Mouse (Mus musculus): ENCODE data around the gene Tmem79.
"Not testable (repeated sequence)": the region's sequence is repeated elsewhere in the genome, so short reads cannot be mapped to it uniquely, and the experiment has no call there.

Gene Tmem79

DNA sequence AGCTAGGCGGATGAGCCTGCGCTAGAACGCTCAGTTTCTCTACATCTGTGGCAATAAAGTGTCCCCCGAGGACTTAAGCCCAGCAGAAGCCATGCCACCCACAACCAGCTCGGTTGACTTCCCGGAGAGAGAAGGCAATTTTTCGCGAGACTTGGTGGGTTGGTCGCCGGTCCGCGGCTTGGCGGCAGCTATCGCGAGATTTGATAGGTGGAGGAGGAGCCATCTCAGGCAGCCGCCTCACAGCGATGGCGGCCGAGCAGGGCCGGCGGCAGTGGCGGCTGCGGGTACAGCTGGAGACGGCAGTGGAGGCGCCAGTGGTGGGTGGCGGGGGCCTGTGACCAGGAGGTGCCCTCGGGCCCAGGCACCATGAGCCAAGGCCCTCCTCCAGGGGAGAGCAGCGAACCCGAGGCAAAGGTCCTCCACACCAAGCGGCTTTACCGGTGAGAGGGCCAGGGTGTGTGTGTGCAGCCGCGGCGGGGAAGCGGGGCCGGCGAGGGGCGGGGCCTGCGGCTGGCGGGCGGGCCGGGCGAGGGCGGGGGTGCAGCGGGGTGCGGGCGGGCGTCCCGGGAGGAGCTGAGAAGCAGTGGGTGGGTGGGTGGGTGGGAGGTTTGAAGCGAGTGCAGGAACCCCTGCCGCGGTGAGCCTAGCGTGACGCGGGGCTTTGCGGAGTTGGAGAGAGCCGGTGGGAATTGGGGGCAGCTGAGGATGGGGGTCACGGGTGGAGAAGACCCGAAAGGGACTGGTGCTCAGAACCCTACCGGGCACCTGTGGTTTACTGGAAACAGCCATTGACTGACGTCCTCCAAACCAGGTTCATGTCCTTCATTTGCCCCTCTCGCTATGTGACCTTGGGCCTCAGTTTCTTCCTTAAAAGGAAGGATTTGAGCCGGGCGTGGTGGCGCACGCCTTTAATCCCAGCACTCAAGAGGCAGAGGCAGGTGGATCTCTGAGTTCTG lies at the start of gene Tmem79, which contains the start of gene Smg5:
Gene Tmem79, minus strand, starts transcription at position 91 of the 956 bp plus-strand sequence.
Gene Smg5, plus strand, starts transcription at position 203 of the 956 bp plus-strand sequence.
- DNase-seq (ENCODE audit: low spot score) = peak; percentile 97

DNA sequence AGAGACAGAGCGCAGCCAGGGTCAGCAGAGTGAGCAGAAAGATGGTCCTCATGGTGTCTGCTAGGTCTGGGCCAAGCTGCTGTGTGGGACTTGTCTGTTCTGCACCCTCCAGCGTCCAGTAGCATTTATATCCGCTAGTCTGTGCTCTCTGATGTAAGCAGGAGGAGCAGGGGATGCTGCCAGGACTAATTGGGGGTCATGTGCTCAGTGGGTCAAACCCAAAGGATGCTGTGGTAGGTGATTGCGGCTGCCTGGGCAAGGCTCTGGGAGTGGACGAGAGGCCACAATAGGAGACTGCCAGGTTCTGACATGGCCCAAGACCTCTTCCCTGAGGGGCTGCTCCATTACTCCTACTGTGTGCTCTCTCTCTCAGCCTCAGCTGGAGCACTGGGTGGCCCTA lies 48.4 kb upstream of the Tmem79 start, which contains the start of gene Bglap:
Gene Bglap, minus strand, starts transcription at position 101 of the 400 bp plus-strand sequence.
- no peak for DNase-seq (ENCODE audit: low spot score)

DNA sequence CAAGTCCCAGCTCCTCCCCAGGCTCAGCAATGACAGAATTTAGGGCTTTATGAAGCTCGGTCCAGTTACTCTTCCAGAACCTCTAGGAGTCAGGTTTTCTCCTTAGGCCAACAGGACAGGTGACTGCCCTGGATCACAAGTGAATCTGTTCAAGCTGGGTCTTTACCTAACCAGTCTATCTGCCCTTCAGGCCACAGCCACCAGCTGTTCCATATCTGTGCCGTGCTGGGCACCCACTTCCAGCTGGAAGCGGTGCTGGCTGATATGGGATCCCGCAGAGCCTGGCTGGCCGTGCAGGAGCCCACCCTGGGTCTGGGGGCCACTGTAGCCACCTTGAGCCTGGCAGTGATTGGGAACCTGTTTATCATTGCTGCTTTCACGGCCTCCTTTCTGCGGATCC lies 46.4 kb upstream of the Tmem79 start:
- not testable (repeated sequence) for DNase-seq (ENCODE audit: low spot score)

DNA sequence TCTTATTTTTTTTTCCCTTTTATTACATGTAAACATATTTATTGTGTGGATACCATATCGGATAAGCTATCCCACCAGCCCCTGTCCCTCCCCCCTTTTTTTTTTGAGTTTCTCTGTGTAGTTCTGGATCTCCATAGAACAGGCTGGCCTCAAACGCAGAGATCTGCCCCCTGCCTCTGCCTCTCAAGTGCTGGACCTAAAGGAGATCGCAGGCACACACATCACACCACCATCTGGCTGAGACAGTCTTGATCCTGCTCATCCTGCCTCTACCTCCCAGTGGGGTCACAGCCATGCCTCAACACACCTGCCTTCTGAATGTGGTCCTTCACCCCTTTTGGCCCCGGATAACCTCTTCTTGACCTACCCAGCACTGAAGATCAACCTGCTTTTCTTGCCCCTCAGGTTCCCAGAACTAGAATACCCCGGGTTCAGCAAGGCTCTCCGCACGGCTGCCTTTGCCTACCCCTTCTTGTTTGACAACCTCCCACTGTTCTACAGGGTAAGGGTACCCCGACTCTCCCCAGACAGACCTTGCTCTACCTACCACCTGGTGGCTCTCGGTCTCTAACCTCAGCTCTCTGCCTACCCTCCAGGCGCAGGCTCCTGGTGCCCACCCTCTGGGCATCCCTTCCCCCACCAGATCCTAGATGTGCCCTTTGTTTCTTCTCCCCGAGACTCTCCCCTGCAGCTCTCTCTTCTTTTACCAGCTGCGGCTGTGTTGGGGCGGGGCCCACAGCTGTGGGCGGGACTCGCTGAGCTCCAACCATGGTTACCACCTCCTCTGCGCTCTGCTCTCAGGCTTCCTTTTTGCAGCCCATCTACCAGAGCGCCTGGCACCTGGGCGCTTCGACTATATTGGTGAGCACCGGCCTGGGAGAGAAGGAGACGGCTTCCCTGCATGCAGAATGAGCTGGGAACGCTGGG lies 45.7 kb upstream of the Tmem79 start:
- peak; percentile 71 for DNase-seq (ENCODE audit: low spot score)

GRCm38 (mm10) chr3:88378599-88378998 lies 42.7 kb upstream of the Tmem79 start, which contains the start of gene Bglap2:
Bglap2 (minus strand) TSS chr3:88378699.
- not testable (repeated sequence) for DNase-seq (ENCODE audit: low spot score)

DNA sequence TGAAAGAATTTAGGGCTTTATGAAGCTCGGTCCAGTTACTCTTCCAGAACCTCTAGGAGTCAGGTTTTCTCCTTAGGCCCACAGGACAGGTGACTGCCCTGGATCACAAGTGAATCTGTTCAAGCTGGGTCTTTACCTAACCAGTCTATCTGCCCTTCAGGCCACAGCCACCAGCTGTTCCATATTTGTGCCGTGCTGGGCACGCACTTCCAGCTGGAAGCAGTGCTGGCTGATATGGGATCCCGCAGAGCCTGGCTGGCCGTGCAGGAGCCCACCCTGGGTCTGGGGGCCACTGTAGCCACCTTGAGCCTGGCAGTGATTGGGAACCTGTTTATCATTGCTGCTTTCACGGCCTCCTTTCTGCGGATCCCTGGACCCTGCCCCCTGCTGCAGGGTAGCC lies 40.7 kb upstream of the Tmem79 start:
- DNase-seq (ENCODE audit: low spot score) = not testable (repeated sequence)

DNA sequence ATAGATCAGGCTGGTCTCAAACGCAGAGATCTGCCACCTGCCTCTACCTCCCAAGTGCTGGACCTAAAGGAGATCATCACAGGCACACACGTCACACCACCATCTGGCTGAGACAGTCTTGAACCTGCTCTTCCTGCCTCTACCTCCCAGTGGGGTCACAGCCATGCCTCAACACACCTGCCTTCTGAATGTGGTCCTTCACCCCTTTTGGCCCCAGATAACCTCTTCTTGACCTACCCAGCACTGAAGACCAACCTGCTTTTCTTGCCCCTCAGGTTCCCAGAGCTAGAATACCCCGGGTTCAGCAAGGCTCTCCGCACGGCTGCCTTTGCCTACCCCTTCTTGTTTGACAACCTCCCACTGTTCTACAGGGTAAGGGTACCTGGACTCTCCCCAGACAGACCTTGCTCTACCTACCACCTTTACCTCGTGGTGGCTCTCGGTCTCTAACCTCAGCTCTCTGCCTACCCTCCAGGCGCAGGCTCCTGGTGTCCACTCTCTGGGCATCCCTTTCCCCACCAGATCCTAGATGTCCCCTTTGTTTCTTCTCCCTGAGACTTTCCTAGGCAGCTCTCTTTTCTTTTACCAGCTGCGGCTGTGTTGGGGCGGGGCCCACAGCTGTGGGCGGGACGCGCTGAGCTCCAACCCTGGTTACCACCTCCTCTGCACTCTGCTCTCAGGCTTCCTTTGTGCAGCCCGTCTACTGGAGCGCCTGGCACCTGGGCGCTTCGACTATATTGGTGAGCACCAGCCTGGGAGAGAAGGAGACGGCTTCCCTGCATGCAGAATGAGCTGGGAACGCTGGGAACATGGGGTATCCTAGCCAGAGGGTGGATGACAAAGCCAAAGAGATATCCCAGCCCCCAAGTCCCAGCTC lies 40.0 kb upstream of the Tmem79 start:
- peak; percentile 57 for DNase-seq (ENCODE audit: low spot score)

- DNase-seq (ENCODE audit: low spot score) = not testable (repeated sequence)
Observed at GRCm38 (mm10) chr3:88372643-88373042, 36.7 kb upstream of the Tmem79 start, which contains the start of gene Bglap3. Bglap3 (minus strand) TSS chr3:88372743.

DNA sequence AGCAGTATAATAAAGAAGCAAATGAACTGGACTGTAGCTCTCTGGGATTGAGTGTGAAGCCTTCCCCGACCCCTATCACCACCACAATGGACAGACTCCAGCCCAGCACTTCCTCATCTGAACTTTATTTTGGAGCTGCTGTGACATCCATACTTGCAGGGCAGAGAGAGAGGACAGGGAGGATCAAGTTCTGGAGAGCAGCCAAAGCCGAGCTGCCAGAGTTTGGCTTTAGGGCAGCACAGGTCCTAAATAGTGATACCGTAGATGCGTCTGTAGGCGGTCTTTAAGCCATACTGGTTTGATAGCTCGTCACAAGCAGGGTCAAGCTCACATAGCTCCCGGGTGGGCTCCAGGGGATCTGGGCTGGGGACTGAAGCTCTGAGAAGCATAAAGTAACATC lies 32.6 kb upstream of the Tmem79 start:
- not testable (repeated sequence) for DNase-seq (ENCODE audit: low spot score)

DNA sequence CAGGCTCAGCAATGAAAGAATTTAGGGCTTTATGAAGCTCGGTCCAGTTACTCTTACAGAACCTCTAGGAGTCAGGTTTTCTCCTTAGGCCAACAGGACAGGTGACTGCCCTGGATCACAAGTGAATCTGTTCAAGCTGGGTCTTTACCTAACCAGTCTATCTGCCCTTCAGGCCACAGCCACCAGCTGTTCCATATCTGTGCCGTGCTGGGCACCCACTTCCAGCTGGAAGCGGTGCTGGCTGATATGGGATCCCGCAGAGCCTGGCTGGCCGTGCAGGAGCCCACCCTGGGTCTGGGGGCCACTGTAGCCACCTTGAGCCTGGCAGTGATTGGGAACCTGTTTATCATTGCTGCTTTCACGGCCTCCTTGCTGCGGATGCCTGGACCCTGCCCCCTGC lies 31.6 kb upstream of the Tmem79 start:
- DNase-seq (ENCODE audit: low spot score) = not testable (repeated sequence)

DNA sequence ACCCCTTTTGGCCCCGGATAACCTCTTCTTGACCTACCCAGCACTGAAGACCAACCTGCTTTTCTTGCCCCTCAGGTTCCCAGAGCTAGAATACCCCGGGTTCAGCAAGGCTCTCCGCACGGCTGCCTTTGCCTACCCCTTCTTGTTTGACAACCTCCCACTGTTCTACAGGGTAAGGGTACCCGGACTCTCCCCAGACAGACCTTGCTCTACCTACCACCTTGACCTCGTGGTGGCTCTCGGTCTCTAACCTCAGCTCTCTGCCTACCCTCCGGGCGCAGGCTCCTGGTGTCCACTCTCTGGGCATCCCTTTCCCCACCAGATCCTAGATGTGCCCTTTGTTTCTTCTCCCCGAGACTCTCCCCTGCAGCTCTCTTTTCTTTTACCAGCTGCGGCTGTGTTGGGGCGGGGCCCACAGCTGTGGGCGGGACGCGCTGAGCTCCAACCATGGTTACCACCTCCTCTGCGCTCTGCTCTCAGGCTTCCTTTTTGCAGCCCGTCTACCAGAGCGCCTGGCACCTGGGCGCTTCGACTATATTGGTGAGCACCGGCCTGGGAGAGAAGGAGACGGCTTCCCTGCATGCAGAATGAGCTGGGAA lies 31.0 kb upstream of the Tmem79 start:
- not testable (repeated sequence) for DNase-seq (ENCODE audit: low spot score)

- DNase-seq (ENCODE audit: low spot score) = no peak
Observed at GRCm38 (mm10) chr3:88365705-88366361, 29.9 kb upstream of the Tmem79 start.

GRCm38 (mm10) chr3:88364337-88364736 lies 28.4 kb upstream of the Tmem79 start, which contains the start of gene Paqr6:
Paqr6 (plus strand) TSS chr3:88364584.
- no peak for DNase-seq (ENCODE audit: low spot score)

GRCm38 (mm10) chr3:88363700-88364099 lies 27.8 kb upstream of the Tmem79 start:
- no peak for DNase-seq (ENCODE audit: low spot score)

DNA sequence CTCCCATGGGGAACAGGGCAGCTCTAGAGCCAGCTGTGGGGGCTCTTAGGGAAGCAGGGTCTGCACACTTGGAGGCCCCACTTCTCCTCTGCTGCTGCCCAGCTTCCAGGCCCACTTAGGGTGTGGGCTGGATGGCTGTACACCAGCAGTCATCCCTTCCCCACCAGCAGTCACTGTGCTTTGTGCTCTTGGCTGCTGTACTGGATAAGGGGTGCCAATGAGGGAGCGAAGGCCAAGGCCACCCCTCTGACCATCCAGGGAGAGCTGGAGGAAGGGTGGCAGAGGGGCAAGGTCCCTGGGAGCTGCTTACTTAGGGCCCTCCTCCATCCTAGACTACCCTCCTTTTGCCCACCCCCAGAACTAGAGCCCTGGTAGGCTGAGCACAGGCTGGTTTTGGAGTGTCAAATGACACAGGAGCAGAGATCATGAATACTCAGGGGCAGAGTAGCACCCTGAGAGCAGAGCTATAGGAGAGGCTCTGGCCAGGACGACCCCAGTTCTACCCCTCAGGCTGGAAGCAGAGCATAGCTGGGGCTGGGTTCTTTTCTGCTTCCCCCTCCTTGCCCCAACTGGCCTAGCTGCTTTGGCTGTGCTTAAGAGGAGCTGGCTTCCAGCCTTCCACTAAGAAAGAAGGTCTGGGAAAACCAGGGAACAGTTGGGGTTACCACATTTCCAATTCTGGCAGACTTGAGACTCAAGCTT lies 25.8 kb upstream of the Tmem79 start:
- no peak for DNase-seq (ENCODE audit: low spot score)

DNA sequence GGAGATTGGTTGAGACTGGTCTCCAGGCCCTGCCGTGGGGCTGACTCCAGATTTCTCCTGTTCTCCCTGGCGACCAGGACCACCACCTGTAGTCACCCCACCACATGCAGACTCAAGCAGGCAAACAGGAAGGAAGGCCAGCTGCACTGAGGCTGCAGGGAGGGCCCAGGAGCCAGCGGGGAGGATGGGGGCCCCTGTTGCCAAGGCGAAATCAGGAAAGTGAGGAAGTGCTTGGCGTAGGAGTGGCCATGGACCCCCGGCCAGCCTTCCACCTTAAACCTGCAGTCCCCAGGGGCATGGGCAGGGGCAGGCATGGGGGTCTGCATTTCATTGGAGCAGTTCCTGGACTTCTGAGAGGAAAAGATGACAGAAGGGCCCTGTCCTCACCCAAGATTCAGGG lies 25.1 kb upstream of the Tmem79 start:
- no peak for DNase-seq (ENCODE audit: low spot score)

GRCm38 (mm10) chr3:88359989-88360388 lies 24.0 kb upstream of the Tmem79 start:
- DNase-seq (ENCODE audit: low spot score) = peak; percentile 82

- peak; percentile 53 for DNase-seq (ENCODE audit: low spot score)
Observed at GRCm38 (mm10) chr3:88359584-88359983, 23.6 kb upstream of the Tmem79 start.

GRCm38 (mm10) chr3:88354396-88355165 lies 18.6 kb upstream of the Tmem79 start:
- peak; percentile 59 for DNase-seq (ENCODE audit: low spot score)
